Mouse (Mus musculus): ENCODE measurements around the gene Cacng2. TPM values are rescaled to one million over a fixed set of nuclear protein-coding genes. Genes with fewer than 3 reads are reported as not detected.

Cacng2 gene
- total RNA-seq (2014; rRNA removed), result 22.5 and 24.4 TPM in 2 replicates
- polyA plus RNA-seq (2015; fragmentation: Nextera tagmentation; extraction: Ambion mirVana), result 19.8 and 21.6 TPM in 2 replicates

DNA sequence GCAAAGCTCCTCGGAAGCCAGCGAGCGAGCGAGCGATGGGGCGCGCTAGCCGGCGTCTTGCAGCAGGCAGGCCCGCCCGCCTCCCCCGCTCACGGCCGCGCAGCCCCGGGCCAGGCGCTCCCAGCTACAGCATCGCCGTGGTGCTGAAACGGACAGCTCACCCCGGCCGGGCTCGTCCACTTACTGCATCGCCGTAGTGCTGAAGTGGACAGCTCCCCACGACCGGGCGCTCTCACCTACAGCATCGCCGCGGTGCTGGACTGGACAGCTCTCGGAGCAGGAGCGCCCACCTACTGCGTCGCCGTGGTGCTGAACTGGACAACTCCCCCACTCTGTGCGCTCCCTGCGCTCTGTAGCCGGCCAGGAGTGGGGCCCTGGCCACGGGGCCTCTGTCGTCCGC is at the start of gene Cacng2:
Cacng2 (minus strand) TSS at position 325 of the 400 bp plus-strand sequence.
- Histone ChIP-seq H3K4me2 (ENCODE audit: low read depth, low read length) (peak within 1 kb of the TSS; percentile 66), H3K9me3 (ENCODE audit: low read length) (no peaks in the 10 kb centered on the region), H3K27ac (peak within 1 kb of the TSS; percentile 88), H3K4me1 (ENCODE audit: insufficient read depth, low read length) (peaks cover 10% of the 10 kb centered on the region), H3K9ac (replicated peaks; ENCODE audit: low read length) (peak within 1 kb of the TSS; percentile 77), H3K4me3 (ENCODE audit: low read length) (peak within 1 kb of the TSS; percentile 67), H3K27me3 (ENCODE audit: insufficient read depth, low read length) (no peaks in the 10 kb centered on the region), H3K36me3 (ENCODE audit: insufficient read depth, low read length) (no peaks in the 10 kb centered on the region)
- ATAC-seq (peak; percentile 93), DNase-seq (ENCODE audit: low spot score) (peak; percentile 92)
- under 1% methylated on average over 42 of the region's 42 CpGs for WGBS
- 0 out of 2 replicates have a peak, but pooled peaks have one; percentile 15 for TF ChIP-seq CTCF (IDR thresholded peaks at IDR 0.05; ENCODE audit: low read depth)

DNA sequence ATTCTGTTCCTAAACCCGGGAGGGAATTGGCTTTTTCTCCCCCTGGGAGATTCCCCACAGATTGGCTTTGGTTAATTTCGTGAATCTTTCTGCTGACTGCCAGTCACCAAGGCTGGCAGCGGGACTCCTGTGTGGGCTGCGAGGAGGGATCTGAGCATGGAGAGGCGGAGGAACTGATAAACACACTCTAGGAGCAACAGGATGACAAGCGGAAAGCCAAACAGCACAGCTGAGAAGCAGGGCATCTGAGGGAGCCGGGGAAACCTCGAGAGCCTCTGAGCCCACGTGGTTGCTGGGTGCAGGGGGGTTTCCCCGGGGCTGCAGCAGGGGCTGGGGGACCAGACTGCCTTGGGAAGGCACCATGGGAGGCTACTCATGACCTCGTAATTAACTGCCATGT is 49.7 kb upstream of the Cacng2 start:
- H3K9ac ChIP-seq (replicated peaks; ENCODE audit: low read length), result no peak overlapping the region
- no peak overlapping the region for H3K4me3 ChIP-seq (ENCODE audit: low read length)
- H3K27ac ChIP-seq, result no peak overlapping the region
- H3K36me3 ChIP-seq (ENCODE audit: insufficient read depth, low read length), result no peaks in the 10 kb centered on the region
- peaks cover 14% of the 10 kb centered on the region for H3K4me1 ChIP-seq (ENCODE audit: insufficient read depth, low read length)
- no peak for TF ChIP-seq CTCF (IDR thresholded peaks at IDR 0.05; ENCODE audit: low read depth)
- no peak for ATAC-seq
- no peaks in the 10 kb centered on the region for H3K27me3 ChIP-seq (ENCODE audit: insufficient read depth, low read length)
- H3K9me3 ChIP-seq (ENCODE audit: low read length), result no peaks in the 10 kb centered on the region
- DNase-seq (ENCODE audit: low spot score), result no peak
- 77% methylated on average over 11 of the region's 11 CpGs for WGBS
- no peak overlapping the region for H3K4me2 ChIP-seq (ENCODE audit: low read depth, low read length)

DNA sequence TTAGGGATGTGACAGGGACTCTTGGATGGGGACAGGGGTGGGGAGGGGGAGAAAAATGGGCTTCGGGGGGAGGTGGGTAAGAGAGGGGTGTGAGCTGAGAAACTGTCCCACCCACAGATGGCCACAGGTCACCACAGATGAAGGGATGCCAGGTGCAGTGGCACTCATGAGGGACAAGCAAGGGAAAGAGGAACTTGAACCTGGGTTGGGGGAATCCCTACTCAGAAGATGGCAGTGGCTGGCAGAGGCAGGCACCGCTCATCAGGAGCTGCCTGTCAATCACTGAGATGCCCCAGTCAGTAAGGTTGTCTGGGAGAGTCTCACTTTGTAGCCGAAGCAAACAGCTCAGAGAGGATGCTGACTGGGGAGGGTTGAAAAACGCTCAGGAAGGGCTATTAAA is 45.5 kb upstream of the Cacng2 start:
- no peak overlapping the region for H3K4me2 ChIP-seq (ENCODE audit: low read depth, low read length)
- DNase-seq (ENCODE audit: low spot score) (no peak), ATAC-seq (no peak)
- no peak overlapping the region for H3K4me3 ChIP-seq (ENCODE audit: low read length)
- 83% methylated on average over 4 of the region's 4 CpGs for WGBS
- no peaks in the 10 kb centered on the region for H3K27me3 ChIP-seq (ENCODE audit: insufficient read depth, low read length)
- no peak overlapping the region for H3K27ac ChIP-seq
- TF ChIP-seq CTCF (IDR thresholded peaks at IDR 0.05; ENCODE audit: low read depth), result no peak
- H3K9me3 ChIP-seq (ENCODE audit: low read length), result no peaks in the 10 kb centered on the region
- no peaks in the 10 kb centered on the region; the same call in 1 of the 2 replicates for H3K36me3 ChIP-seq (ENCODE audit: insufficient read depth, low read length)
- H3K4me1 ChIP-seq (ENCODE audit: insufficient read depth, low read length), result no peaks in the 10 kb centered on the region
- no peak overlapping the region for H3K9ac ChIP-seq (replicated peaks; ENCODE audit: low read length)

DNA sequence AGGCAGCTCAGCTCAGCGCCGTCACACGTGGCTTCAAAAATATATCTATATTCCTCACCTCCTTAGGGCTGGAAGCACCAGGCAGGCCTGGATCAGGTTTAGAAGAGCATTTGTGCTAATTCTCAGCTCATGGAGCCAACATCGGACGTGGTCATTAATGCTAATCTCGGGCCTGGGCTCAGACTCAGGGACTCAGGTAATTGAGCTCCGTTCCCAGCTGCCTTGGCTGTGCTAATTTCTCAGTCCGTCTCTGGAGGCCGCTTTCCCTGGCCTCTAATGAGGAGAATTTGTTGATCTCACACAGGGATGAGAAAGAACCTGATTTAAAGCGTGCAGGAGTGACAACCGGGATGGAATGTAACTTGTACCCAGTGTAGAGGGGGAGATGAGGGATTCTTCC is 44.6 kb upstream of the Cacng2 start:
- no peaks in the 10 kb centered on the region; the same call in 1 of the 2 replicates for H3K36me3 ChIP-seq (ENCODE audit: insufficient read depth, low read length)
- WGBS, result 66% methylated on average over 11 of the region's 11 CpGs
- no peak overlapping the region for H3K4me2 ChIP-seq (ENCODE audit: low read depth, low read length)
- no peak overlapping the region for H3K4me3 ChIP-seq (ENCODE audit: low read length)
- no peaks in the 10 kb centered on the region for H3K9me3 ChIP-seq (ENCODE audit: low read length)
- no peak for DNase-seq (ENCODE audit: low spot score)
- no peaks in the 10 kb centered on the region for H3K4me1 ChIP-seq (ENCODE audit: insufficient read depth, low read length)
- TF ChIP-seq CTCF (IDR thresholded peaks at IDR 0.05; ENCODE audit: low read depth), result no peak
- no peaks in the 10 kb centered on the region for H3K27me3 ChIP-seq (ENCODE audit: insufficient read depth, low read length)
- H3K27ac ChIP-seq, result no peak overlapping the region
- no peak for ATAC-seq
- H3K9ac ChIP-seq (replicated peaks; ENCODE audit: low read length), result no peak overlapping the region

DNA sequence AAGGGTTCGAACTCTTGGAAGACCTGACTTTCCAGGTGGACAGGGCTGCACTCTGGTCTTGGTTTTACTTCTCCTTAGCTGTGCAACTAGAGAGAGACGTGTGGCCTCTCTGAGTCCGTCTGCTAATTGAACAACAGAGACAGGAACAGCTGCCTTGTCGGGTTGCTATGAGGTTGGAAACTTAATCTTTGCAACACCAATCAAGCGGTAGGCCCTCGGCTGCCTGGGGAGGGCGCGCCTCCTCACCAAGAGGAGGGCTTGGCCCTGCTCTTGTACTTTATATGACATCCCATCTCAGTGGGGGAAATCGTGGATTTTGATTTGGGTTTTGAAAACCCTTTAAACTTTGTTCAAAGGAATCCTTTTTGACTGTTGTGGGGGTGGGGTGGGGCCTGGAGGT is 42.1 kb upstream of the Cacng2 start:
- Histone ChIP-seq H3K9ac (replicated peaks; ENCODE audit: low read length) (no peak overlapping the region), H3K27ac (no peak overlapping the region), H3K4me2 (ENCODE audit: low read depth, low read length) (no peak overlapping the region), H3K36me3 (ENCODE audit: insufficient read depth, low read length) (no peaks in the 10 kb centered on the region; the same call in 1 of the 2 replicates), H3K4me1 (ENCODE audit: insufficient read depth, low read length) (0 out of 2 replicates have a peak, but pooled peaks cover 4% of the 10 kb centered on the region), H3K9me3 (ENCODE audit: low read length) (no peaks in the 10 kb centered on the region), H3K27me3 (ENCODE audit: insufficient read depth, low read length) (no peaks in the 10 kb centered on the region), H3K4me3 (ENCODE audit: low read length) (no peak overlapping the region)
- DNase-seq (ENCODE audit: low spot score) (no peak), ATAC-seq (no peak)
- no peak for TF ChIP-seq CTCF (IDR thresholded peaks at IDR 0.05; ENCODE audit: low read depth)
- 82% methylated on average over 9 of the region's 9 CpGs for WGBS

DNA sequence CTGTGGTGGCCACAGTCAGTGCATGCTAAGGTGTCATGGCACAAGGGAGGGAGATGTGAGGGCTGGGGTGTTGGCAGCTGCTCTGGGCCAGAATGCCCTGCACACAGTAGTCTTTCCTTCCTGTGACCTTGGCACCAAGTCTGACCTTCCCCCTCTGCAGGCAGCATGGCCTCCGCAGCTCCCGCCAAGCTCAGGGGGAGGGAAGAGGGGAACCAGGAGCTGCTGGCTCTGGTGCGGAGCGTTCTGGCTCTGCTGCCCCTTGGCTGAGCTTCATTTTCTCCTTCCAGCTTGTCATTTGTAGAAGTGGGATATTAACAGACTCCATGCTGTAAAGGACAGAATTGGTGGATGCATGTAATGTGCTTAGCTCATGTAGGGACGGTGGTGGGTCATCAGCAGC is 38.5 kb upstream of the Cacng2 start:
- Histone ChIP-seq H3K9me3 (ENCODE audit: low read length) (no peaks in the 10 kb centered on the region), H3K4me1 (ENCODE audit: insufficient read depth, low read length) (0 out of 2 replicates have a peak, but pooled peaks cover 4% of the 10 kb centered on the region), H3K36me3 (ENCODE audit: insufficient read depth, low read length) (no peaks in the 10 kb centered on the region; the same call in 1 of the 2 replicates), H3K4me2 (ENCODE audit: low read depth, low read length) (no peak overlapping the region), H3K27ac (no peak overlapping the region), H3K4me3 (ENCODE audit: low read length) (no peak overlapping the region), H3K9ac (replicated peaks; ENCODE audit: low read length) (no peak overlapping the region), H3K27me3 (ENCODE audit: insufficient read depth, low read length) (no peaks in the 10 kb centered on the region)
- DNase-seq (ENCODE audit: low spot score) (no peak), ATAC-seq (no peak)
- no peak for TF ChIP-seq CTCF (IDR thresholded peaks at IDR 0.05; ENCODE audit: low read depth)
- WGBS, result 78% methylated on average over 3 of the region's 5 CpGs

DNA sequence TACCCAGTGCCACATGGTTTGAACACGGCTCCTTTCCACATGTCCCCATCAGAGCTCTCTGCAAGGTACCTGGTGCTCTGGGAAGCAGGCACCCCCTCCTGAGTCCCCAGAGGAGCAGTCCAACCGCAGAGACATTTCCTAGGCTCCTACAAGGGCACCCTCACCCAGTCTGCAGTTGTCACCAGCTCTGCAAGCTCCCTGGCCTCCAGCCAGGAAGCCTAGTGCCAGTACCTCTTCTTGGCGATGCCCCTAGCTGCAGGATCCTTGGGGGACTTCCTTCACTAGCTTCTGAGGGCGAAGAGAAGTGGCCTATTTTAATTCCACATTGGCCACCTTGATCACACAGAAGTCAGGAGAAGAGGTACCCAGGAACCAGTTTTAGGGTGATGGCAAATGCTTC is 38.0 kb upstream of the Cacng2 start:
- TF ChIP-seq CTCF (IDR thresholded peaks at IDR 0.05; ENCODE audit: low read depth), result 0 out of 2 replicates have a peak, but pooled peaks have one; percentile 2
- H3K4me2 ChIP-seq (ENCODE audit: low read depth, low read length), result no peak overlapping the region
- H3K27me3 ChIP-seq (ENCODE audit: insufficient read depth, low read length), result no peaks in the 10 kb centered on the region
- no peak for ATAC-seq
- no peak overlapping the region for H3K9ac ChIP-seq (replicated peaks; ENCODE audit: low read length)
- 71% methylated on average over 4 of the region's 4 CpGs for WGBS
- no peak overlapping the region for H3K27ac ChIP-seq
- no peak overlapping the region for H3K4me3 ChIP-seq (ENCODE audit: low read length)
- DNase-seq (ENCODE audit: low spot score), result no peak
- no peaks in the 10 kb centered on the region for H3K9me3 ChIP-seq (ENCODE audit: low read length)
- H3K4me1 ChIP-seq (ENCODE audit: insufficient read depth, low read length), result 0 out of 2 replicates have a peak, but pooled peaks cover 4% of the 10 kb centered on the region
- H3K36me3 ChIP-seq (ENCODE audit: insufficient read depth, low read length), result no peaks in the 10 kb centered on the region

Measured in hindbrain, postnatal 0 days (tissue).